Mouse (Mus musculus): ENCODE results near the gene Fbn1.
"Not testable (repeated sequence)": the region's sequence is repeated elsewhere in the genome, so short reads cannot be mapped to it uniquely, and the experiment has no call there.

The Fbn1 gene

GRCm38 (mm10) chr2:125298841-125299240 lies 209.0 kb downstream of the Fbn1 start:
- in situ Hi-C loops (cut with MboI, MseI): no loop called here

GRCm38 (mm10) chr2:125295526-125295925 lies 212.3 kb downstream of the Fbn1 start:
- in situ Hi-C loops (cut with MboI, MseI): no loop called here

GRCm38 (mm10) chr2:125293969-125294491 lies 213.8 kb downstream of the Fbn1 start:
- in situ Hi-C loops (cut with MboI, MseI): no loop called here

- in situ Hi-C loops (cut with MboI, MseI): no loop called here
Measured at GRCm38 (mm10) chr2:125292616-125293015, 215.2 kb downstream of the Fbn1 start.

- in situ Hi-C loops (cut with MboI, MseI): no loop called here
Measured at GRCm38 (mm10) chr2:125291101-125291500, 216.7 kb downstream of the Fbn1 start.

- in situ Hi-C loops (cut with MboI, MseI): no loop called here
Measured at GRCm38 (mm10) chr2:125290197-125290965, 217.4 kb downstream of the Fbn1 start.

- in situ Hi-C loops (cut with MboI, MseI): no loop called here
Measured at GRCm38 (mm10) chr2:125285777-125286176, 222.0 kb downstream of the Fbn1 start.

- in situ Hi-C loops (cut with MboI, MseI): no loop called here
Measured at GRCm38 (mm10) chr2:125282334-125283206, 225.2 kb downstream of the Fbn1 start.

- in situ Hi-C loops (cut with MboI, MseI): not testable (repeated sequence)
Measured at GRCm38 (mm10) chr2:125279995-125280394, 227.8 kb downstream of the Fbn1 start.

GRCm38 (mm10) chr2:125278474-125278873 lies 229.3 kb downstream of the Fbn1 start:
- in situ Hi-C loops (cut with MboI, MseI): no loop called here

GRCm38 (mm10) chr2:125276692-125277091 lies 231.1 kb downstream of the Fbn1 start:
- in situ Hi-C loops (cut with MboI, MseI): no loop called here

GRCm38 (mm10) chr2:125275617-125276016 lies 232.2 kb downstream of the Fbn1 start:
- in situ Hi-C loops (cut with MboI, MseI): no loop called here

GRCm38 (mm10) chr2:125268876-125269275 lies 238.9 kb downstream of the Fbn1 start:
- in situ Hi-C loops (cut with MboI, MseI): no loop called here

GRCm38 (mm10) chr2:125263753-125264152 lies 244.0 kb downstream of the Fbn1 start:
- in situ Hi-C loops (cut with MboI, MseI): no loop called here

GRCm38 (mm10) chr2:125263056-125263455 lies 244.7 kb downstream of the Fbn1 start:
- in situ Hi-C loops (cut with MboI, MseI): no loop called here

- in situ Hi-C loops (cut with MboI, MseI): no loop called here
Measured at GRCm38 (mm10) chr2:125260326-125260725, 247.5 kb downstream of the Fbn1 start.

- in situ Hi-C loops (cut with MboI, MseI): loop anchor here in 1 of 2 experiments (10.0 kb wide), 1 partner anchor 1405 kb away; no protein-coding TSS in a partner anchor
Measured at GRCm38 (mm10) chr2:125259230-125260120, 248.3 kb downstream of the Fbn1 start.

- in situ Hi-C loops (cut with MboI, MseI): loop anchor here in 1 of 2 experiments (10.0 kb wide), 1 partner anchor 1409 kb away; no protein-coding TSS in a partner anchor
Measured at GRCm38 (mm10) chr2:125255886-125256285, 251.9 kb downstream of the Fbn1 start.

GRCm38 (mm10) chr2:125254630-125255029 lies 253.2 kb downstream of the Fbn1 start:
- in situ Hi-C loops (cut with MboI, MseI): loop anchor here in 1 of 2 experiments (10.0 kb wide), 1 partner anchor 1410 kb away; no protein-coding TSS in a partner anchor

GRCm38 (mm10) chr2:125253699-125254098 lies 254.1 kb downstream of the Fbn1 start:
- in situ Hi-C loops (cut with MboI, MseI): loop anchor here in 1 of 2 experiments (10.0 kb wide), 1 partner anchor 1411 kb away; no protein-coding TSS in a partner anchor

- in situ Hi-C loops (cut with MboI, MseI): loop anchor here in 1 of 2 experiments (10.0 kb wide), 1 partner anchor 1413 kb away; no protein-coding TSS in a partner anchor
Measured at GRCm38 (mm10) chr2:125252275-125252674, 255.5 kb downstream of the Fbn1 start.

Measured in T-helper 17 cell (primary cell).